Mouse (Mus musculus) C2C12 (cell line): ENCODE measurements around the gene Gm15517. TPM values are rescaled to one million over a fixed set of nuclear protein-coding genes. Genes with fewer than 3 reads are reported as not detected.

Experiments
- H3K27me3 ChIP-seq: one replicate; pipeline ENCODE4 v1.6.1; 2011; ENCODE audit not compliant: control insufficient read depth, insufficient read depth, insufficient read length
- H3K36me3 ChIP-seq: one replicate; pipeline ENCODE4 v1.6.1; 2011; ENCODE audit not compliant: control insufficient read depth, insufficient read depth
- H3K4me3 ChIP-seq: one replicate; pipeline ENCODE4 v1.5.1; 2011; ENCODE audit warnings: mild to moderate bottlenecking, control low read depth; ENCODE audit not compliant: poor library complexity, insufficient read depth, severe bottlenecking
- H3K79me2 ChIP-seq: one replicate; pipeline ENCODE4 v1.6.1; 2011; ENCODE audit not compliant: control insufficient read depth, insufficient read depth
- H3K79me3 ChIP-seq: one replicate; pipeline ENCODE4 v1.6.1; 2011; ENCODE audit warnings: low read depth, control low read depth
- H3ac ChIP-seq: one replicate; pipeline ENCODE3; 2011; ENCODE audit warnings: low read depth; ENCODE audit not compliant: control insufficient read depth, insufficient read length
- CEBPB ChIP-seq: IDR thresholded peaks from one replicate; pipeline ENCODE4 v1.6.1; 2011; ENCODE audit warnings: low read depth, mild to moderate bottlenecking, control low read depth, moderate library complexity
- CTCF ChIP-seq: IDR thresholded peaks from one replicate; pipeline ENCODE4 v1.5.1; 2011; ENCODE audit not compliant: control insufficient read depth, insufficient read depth, insufficient read length
- FOSL1 ChIP-seq: IDR thresholded peaks from one replicate; pipeline ENCODE4 v1.8.0; 2011; ENCODE audit warnings: mild to moderate bottlenecking, low read length; ENCODE audit not compliant: poor library complexity, insufficient read depth, severe bottlenecking
- MAX ChIP-seq: IDR thresholded peaks from one replicate; pipeline ENCODE4 v1.6.1; 2011; ENCODE audit warnings: mild to moderate bottlenecking, control low read depth
- MYOD1 ChIP-seq: IDR thresholded peaks from one replicate; pipeline ENCODE4 v1.6.1; 2011; ENCODE audit warnings: low read depth; ENCODE audit not compliant: control insufficient read depth, insufficient read length
- MYOG ChIP-seq: IDR thresholded peaks from one replicate; pipeline ENCODE4 v1.6.1; 2011; ENCODE audit not compliant: control insufficient read depth, insufficient read length; ENCODE audit errors: extremely low read depth
- USF1 ChIP-seq: IDR thresholded peaks from one replicate; pipeline ENCODE4 v1.6.1; 2011; ENCODE audit warnings: low read depth, mild to moderate bottlenecking, control low read depth, moderate library complexity
- polyA plus RNA-seq: library from polyadenylated mRNA; unstranded; fragments of >200 nt; fragmentation: generic; extraction: Trizol; gene quantifications from one replicate; pipeline ENCODE4 v1.2.1, GENCODE M21; 2012; ENCODE audit warnings: missing spikeins

Gm15517 gene
- polyA plus RNA-seq, 1 experiment: not detected

DNA sequence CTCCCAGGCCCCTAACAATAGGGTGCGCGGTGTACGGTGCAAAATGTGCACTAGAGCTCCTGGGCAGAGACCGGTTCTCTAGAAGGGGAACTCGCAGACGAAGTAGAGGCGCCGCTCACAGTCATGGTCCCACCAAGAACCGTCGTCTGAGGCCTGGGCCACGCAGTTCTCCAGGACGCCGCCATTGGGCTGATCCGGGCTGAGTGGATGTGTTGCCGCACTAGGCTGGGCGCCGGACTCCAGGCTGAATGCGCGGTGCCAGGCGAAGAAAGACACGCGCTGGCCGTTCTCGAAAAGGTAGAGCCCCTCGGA, 43.2 kb downstream of the Gm15517 start:
- Histone ChIP-seq H3K27me3 (peaks cover 15% of the 10 kb centered on the region), H3K79me2 (no peaks in the 10 kb centered on the region), H3K79me3 (no peaks in the 10 kb centered on the region), H3K36me3 (no peaks in the 10 kb centered on the region), H3ac (peak overlapping the region; percentile 78), H3K4me3 (peak overlapping the region; percentile 45)
- TF ChIP-seq CTCF (no peak), FOSL1 (no peak), MAX (no peak), MYOD1 (no peak)

DNA sequence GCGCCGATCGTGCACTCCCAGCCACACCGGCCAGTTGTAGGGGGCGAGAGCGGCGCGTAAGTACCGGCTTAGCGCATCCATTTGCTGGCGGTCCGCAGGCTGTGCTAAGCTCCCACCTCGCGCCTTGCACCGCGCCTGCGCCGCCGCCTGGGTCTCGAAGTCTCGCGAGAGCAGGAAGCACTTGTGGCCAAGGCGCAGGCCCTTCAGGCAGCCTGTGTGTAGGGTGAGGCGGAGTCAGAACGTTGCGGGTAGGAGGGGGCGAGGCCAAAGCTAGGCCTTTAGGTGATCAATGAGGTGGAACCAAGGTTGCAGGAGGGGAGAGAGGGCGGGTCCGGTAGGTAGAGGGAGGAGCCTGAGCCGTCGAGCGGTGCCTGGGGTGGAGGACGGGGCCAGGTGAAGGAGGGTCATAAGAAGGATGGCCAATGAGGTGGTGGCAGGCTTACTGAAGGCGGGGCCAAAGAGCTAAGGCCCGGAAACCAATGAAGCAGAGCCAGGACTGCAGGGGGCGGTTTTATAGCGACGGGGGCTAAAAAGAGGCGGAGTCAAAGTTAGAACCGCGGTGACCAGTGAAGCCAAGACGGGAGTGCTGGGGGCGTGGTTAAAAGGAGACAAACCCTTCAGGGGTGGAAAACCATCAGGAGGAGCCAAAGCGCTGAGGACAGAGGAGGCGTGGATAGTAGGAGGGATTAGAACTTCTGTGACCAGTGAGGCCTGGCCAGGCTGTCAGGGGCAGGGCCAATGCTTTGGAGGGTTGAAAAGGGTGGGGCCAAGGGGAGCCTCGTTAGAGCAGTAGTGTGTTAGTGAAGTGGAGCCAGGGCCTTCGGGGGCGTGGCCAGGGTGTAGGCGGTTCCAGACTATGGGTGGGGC, 43.8 kb downstream of the Gm15517 start:
- Histone ChIP-seq H3K27me3 (peaks cover 21% of the 10 kb centered on the region), H3K79me3 (no peaks in the 10 kb centered on the region), H3K36me3 (no peaks in the 10 kb centered on the region), H3K4me3 (peak overlapping the region; percentile 45), H3K79me2 (no peaks in the 10 kb centered on the region), H3ac (peak overlapping the region; percentile 78)
- TF ChIP-seq FOSL1: no peak
- no peak for TF ChIP-seq CEBPB
- TF ChIP-seq MYOG: no peak

DNA sequence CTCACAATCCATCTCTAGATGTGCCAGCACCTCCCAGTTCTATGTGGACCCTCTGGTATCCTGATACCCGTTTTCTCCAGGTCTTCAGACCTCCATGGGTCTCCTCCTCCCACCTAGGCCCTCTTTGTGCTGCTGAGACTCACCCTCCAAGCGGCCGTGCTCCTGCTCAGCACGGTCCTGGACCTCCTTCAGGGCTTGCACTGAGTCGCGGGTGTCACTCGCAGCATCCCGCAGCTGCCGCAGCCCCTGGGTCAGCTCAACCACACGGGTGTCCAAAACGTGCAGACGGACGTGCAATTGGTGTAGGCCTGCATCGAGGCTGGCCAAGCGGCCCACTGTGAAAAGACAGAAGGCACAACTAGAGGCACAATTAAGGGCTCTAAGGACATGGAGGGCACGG, 44.4 kb downstream of the Gm15517 start:
- H3K79me3 ChIP-seq: no peaks in the 10 kb centered on the region
- H3ac ChIP-seq: no peak overlapping the region
- peaks cover 28% of the 10 kb centered on the region for H3K27me3 ChIP-seq
- H3K4me3 ChIP-seq: no peak overlapping the region
- H3K79me2 ChIP-seq: no peaks in the 10 kb centered on the region
- no peaks in the 10 kb centered on the region for H3K36me3 ChIP-seq
- TF ChIP-seq CTCF: no peak
- no peak for TF ChIP-seq MYOD1
- TF ChIP-seq FOSL1: no peak
- TF ChIP-seq USF1: no peak
- no peak for TF ChIP-seq CEBPB
- no peak for TF ChIP-seq MAX
- TF ChIP-seq MYOG: no peak

DNA sequence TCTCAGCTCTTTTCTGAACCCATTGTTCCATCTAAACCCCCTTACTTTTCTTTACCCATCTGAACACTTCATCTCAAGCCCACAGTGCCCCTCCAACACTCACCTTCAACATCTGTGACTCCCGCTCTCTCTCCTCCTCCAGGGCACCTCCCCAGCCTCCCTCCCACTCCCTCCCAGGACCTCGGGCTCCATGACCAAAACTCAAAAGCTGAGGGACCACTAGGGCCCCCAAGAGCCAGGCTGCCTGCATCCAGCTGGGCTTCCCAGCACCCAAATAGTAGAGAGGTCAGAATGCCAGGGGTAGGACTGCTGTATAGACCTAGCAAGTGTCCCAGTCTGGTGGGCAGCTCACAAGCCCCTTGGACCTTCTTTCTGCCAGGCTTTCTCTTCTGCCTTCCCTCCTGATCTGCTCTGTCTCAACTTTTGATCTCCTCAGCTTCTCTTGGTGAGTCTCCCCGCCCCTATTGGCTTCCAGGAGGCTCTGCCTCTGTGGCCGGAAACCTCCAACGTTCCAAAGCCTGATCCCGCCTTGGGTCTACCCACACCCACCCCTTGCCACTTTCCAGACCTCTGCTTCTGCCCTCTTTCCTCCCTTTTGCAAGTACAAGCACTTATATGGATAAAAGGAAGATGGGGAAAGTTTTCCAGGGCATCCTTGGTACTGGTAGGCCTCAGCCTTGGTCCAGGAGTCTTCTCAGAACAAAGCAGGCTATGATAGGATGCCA, 45.4 kb downstream of the Gm15517 start, which contains the start of gene Clec11a:
TSS of gene Clec11a (minus strand) at position 387 of the 725 bp plus-strand sequence.
- H3K79me3 ChIP-seq: no peaks in the 10 kb centered on the region
- no peak within 1 kb of the TSS for H3ac ChIP-seq
- no peaks in the 10 kb centered on the region for H3K36me3 ChIP-seq
- H3K27me3 ChIP-seq: peaks cover 38% of the 10 kb centered on the region
- no peak within 1 kb of the TSS for H3K4me3 ChIP-seq
- no peak for TF ChIP-seq MYOG
- no peak for TF ChIP-seq CEBPB
- no peak for TF ChIP-seq MAX
- H3K79me2 ChIP-seq: no peaks in the 10 kb centered on the region

DNA sequence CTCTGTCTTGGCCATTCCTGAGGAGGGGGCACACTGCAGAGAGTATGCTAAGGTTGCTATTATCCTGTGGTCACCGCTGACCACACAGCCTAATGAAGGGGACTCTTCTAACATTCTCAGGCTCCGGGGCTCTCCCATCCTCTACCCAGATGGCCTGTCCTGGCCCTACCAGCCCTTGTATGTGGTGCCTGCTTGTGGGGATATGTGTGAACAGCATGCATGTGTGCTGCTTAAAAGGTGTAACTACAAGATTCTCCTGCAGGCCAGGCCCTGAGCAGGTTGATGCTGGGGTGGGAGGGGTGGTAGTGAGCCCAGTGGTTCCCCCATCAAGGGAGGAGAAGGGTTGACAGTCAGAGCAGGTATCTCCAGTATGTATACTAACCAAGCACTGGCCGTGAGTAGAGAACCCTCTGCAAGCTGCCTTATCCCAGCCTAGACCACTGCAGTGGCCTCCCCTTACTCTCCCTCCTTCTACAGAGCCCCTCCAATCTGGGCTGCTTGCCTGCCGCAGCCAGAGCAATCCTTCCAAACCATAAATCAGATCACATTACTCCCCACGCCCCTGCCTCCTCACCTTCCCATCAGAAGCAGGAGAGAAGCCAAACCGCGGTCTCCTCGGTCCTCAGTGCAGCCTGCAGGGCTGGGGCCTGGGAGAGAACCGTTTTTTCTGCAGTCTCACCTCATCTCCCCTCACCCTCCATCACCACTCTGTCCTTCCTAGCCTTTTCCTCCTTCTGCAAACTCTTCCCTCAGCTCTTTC, 46.2 kb downstream of the Gm15517 start:
- no peak overlapping the region for H3ac ChIP-seq
- H3K4me3 ChIP-seq: no peak overlapping the region
- H3K36me3 ChIP-seq: no peaks in the 10 kb centered on the region
- H3K79me2 ChIP-seq: no peaks in the 10 kb centered on the region
- peaks cover 45% of the 10 kb centered on the region for H3K27me3 ChIP-seq
- TF ChIP-seq FOSL1: no peak
- TF ChIP-seq MYOD1: no peak
- no peak for TF ChIP-seq CEBPB
- TF ChIP-seq MYOG: no peak
- no peak for TF ChIP-seq CTCF
- TF ChIP-seq USF1: no peak
- no peak for TF ChIP-seq MAX
- H3K79me3 ChIP-seq: no peaks in the 10 kb centered on the region
